Mouse (Mus musculus) natural killer cell, adult 2 months (primary cell): Measurements from ENCODE around the gene Hes1.
A peak's percentile ranks its signal among the peaks of the same experiment; 100 is the strongest.
"Not testable (repeated sequence)": the region's sequence is repeated elsewhere in the genome, so short reads cannot be mapped to it uniquely, and the experiment has no call there.

Source experiments
- DNase-seq, 2 experiments: peaks; one replicate each; pipeline ENCODE4 v3.0.0; 2022; ENCODE audit warnings: low spot score in 2 of 2

Hes1 gene

DNA sequence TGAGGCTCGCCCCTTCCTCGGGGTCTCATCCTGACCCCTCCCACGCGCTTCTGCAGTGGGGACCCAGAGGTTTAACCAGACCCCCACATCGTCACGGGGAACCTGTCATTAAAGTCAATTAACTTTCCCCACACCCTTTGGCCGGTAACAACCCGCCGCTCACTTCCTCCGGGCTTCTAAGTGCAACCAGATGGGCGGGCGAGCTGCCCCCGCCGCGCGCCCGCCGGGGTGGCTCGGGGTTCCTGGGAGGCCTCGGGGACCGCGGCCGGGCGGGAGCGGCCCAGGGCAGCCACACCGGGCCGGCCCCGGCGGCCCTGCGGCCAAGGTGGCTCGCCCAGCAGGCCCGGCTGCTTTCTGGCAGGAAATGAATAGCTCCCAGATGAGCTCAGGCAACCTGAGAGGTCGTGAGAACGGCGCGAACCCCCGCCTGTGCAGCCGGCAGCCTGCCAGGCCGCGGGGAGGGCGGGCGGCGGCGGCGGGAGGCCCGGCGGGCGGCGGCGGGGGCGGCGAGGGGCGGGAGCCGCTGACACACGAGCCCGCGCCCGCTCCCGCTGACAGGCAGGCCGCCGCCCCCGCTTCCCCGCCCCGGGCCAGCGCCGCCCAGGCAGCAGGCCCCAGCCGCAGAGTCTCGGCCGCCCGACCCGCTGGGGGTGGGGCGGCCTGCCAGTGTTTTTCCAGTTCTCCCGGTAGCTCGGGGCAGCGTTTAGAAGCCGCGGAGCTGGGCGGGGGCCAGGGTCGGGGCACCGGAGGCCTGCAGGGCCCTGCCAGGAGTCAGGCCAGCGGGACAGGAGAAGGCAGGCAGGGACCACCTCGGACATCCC is 6.0 kb downstream of the Hes1 start:
- peak; percentile 69 to 70 for DNase-seq

DNA sequence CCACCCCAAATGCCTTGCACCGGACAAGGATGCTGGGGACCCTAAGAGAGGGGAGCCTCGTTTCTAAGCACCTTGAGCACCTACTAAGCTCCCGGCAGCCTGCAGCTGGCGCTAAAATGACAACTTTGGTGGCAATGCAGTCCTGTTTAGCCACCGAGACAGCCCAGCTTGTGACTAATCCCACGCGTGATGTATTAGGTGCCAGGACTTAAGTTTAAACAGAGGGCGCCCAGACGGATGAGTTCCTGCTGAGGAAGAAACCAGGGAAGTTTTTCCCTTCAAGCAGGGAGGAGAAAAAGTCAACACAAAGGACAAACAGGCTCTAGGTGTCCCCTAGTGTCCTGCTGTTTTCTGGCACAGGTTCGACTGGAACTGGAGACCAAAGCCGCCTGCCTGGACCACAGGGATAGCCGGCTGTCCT is 6.6 kb downstream of the Hes1 start:
- peak in 1 of 2 experiments; percentile 24 for DNase-seq

DNA sequence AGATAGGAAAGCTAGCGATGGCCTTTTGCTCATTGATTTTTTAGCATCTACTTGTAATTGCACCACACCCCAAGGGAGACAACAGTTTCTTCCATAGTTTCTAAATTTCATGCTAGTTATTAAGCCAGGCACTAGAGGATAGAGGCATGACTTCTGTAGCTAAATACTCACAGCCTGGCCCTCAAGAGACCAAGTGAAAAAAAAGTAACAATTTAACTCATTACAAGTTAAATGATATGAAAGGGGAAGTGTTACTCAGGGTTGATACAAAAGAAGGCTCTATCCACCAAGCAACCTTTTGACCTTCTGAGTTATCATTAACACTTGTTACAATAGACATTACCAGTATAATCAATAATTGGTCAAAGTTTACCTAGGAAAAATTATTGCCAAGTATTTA is 9.1 kb downstream of the Hes1 start:
- DNase-seq, result no peak

DNA sequence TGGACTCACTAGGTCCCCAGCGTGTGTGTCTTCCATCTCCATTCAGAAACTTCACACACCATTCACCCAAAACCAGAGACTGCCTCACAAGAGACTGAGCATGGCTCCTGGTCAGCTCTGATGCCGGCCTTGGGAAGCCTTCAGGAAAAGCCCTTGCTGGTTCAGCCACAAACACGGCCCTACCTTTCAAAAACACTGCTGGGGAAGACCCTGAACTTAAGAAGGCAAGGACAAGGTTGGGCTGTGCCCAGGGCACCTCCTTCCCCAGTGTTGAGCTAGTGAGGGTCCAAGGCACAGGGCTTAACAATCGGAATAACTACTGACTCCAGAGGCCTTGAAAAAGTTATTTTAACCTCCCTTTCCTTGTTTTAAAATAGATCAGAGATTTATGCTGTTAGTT is 17.3 kb downstream of the Hes1 start:
- no peak for DNase-seq

DNA sequence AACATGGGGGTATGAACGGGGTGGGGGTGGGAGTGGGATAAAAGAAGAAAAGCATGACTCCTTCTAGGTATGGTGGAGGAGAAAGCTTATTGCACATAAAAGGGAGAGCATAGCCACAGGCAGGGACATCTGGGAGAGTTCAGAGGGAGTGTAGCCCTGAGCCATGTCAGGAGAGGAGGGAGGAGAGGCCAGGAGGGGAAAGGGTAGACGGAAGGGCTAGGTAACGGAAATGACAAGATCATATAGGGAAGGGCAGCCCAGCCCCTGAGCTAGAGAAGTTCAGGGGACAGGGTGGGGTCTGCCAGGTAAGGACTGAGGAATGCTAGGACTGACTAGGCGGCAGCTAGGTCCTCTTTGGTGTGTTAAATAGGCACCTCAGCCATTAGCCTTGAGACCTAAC is 17.8 kb downstream of the Hes1 start:
- DNase-seq, result no peak

DNA sequence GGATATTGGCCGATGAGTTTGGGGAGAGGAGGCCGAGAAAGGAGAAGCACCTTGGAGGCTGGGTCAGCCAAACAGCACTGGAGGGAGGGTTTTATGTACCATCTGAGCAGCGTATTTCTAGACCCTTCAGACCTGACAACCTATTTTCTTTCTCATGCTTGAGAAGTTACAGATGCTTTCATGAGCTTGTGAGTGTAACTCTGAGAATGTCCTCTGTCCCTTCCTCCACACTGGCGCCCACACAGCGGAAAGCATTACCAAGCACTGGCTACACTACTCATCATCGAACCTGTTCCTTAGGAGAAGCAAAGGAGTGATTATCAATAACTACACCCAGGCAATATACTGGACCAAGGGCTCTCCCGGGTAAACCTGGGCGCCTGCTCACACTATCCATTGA is 18.8 kb downstream of the Hes1 start:
- no peak for DNase-seq

DNA sequence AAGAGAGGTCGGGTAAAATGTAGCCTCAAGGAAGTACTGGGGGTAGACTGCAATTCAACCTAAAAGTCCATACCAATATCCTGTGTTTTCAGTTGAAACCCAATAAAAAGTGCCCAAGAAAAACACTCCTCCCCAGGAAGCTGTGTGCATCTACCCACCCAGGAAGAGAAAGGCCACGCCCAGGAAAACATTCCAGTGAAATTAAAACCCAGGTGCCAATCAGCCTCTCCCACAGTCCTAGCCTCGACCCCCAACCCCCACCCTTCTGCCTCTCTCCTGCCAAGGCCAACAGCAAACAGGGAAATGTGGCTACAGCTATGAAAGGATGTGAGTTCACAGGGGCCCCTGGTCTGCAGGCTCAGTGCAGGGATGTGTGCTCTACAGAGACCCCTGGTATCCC is 19.4 kb downstream of the Hes1 start:
- no peak for DNase-seq

DNA sequence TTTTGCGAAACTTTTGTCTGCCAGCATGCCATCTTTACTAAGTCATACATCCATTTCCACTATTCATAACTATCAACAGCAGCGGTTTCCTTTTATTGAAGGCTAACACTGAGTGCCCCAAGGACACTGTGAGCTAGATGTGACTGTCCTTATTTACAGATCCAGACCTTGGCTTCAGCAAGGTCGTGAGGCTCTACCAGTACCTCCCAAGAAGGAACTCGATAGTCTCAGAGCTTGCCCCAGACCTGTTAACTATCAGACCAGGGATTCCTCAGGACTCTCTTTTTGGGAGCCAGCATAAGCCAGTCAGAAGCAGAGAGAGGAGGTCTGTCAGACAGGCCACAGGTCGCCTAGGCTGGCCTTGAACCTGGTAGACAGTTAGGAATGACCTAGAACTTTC is 24.5 kb downstream of the Hes1 start:
- DNase-seq, result no peak

DNA sequence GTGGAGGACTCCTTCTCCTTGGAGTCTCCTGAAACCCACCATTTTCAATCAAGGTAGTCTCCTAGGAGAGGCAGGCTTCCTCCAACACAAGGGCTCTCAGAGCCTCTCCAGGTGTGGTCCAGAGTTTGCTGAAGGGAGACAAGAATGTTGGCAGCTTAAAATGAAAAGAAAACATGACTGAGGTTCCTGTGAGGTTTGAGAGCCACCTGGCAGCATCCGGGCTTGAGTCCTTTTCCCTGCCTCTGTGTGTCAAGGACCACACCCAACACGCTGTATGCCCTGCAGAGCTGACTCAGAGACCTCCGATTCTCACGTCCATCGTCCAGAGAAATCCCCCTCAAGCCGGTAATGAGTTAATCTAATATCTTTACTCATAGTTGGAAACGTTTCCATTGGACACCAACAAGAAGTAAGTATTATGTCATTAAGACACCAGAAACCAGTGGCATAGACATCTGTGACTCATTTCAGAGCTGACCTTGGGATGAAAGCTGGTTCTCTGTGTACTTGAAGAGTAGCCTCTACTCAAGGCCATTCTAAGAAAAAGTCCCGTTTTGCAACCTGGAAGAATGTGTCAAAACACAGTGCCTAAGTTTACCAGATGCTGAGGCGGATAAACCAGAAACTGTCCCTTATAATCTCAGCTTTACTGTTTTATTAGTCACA is 26.1 kb downstream of the Hes1 start:
- no peak for DNase-seq

DNA sequence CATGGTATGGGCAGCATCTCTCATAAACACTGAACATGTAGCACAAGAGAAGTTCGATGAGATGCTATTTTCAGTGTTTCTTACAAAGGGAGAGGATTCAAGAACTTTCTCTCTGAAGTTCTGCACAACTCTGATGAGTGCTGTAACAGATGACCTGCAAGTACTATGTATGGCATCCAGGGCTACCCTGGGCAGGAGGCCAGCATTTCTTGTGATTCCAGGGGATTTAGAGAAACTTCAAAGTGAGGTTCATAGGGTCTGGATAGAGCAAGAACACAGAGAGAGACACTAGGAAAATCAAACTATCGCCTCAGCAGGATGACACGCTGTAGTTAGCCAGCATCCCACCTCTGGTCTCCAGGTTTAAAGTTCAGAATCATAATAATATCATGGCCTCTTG is 31.9 kb downstream of the Hes1 start:
- DNase-seq, result no peak

DNA sequence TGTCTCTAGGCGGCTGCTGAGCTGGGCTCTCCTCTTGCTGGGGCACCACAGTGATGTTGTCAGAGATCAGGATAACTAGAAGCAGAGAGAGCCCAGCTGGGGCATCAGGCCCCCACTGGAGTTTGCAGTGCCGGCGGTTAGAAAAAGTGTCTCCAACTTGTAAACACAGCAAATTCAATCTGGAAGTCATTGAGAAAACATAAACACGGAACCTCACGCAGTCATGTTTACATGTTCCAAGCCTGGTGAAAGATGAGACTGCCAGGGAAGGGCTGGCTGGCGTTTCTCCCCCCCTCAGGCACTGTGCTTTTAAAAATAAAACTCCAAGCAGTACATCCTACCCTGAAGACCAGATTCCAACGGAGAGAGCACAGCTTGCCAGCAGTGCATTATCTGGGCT is 32.3 kb downstream of the Hes1 start:
- DNase-seq, result no peak

DNA sequence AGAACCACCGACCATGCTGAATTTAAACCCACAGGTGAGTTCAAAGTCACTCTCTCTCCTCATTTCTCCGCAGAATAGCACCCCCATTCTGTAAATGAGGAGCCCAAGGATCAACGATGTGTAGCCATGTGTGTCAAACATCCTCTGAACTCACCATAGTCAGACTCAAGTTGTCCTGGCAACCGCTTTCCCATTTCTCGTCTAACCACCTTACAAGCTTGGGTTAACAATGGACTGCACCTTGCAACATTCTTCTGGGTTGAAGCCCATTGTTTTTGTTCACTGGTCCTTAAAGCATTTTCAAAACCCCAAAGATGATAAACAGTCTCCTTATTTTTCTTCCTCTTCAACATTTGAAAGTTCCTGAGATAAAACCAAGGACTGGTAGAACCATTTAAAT is 34.9 kb downstream of the Hes1 start:
- DNase-seq, result no peak

DNA sequence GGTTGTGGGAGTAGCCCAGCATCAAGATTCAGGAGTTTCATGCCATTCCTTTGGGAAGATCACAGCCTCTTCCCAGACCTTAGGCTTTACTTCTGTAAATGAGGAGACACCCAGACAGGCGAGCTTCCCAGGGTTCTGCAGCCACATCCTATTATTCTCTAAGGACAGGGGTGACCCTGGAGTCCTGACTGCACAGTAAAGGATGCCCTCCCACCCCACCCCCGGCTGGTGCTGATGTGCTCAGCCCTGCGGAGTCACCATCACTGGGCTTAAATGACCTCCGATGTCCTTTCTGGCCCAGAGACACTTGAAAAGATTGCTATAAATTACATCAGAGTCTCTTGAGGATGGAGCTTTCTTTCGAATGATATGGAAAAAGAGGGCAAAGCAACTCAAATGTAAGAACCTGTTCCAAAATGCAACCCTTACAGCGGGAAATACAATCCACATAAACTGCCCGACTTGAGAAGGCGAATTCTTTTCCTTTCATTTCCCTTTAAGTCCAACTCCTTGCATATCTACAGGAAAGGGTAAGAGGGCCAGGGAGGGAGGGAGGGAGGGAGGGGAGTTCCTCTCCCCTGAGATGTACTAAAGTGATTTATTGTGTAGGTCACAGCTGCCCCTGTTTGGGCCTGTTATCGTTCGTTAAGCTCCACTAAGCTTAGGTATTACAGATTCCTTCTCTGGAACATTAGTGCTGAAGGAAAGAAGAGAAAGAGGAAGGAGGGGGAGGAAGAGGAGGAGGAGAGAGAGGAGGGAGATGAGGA is 38.1 kb downstream of the Hes1 start:
- no peak for DNase-seq

DNA sequence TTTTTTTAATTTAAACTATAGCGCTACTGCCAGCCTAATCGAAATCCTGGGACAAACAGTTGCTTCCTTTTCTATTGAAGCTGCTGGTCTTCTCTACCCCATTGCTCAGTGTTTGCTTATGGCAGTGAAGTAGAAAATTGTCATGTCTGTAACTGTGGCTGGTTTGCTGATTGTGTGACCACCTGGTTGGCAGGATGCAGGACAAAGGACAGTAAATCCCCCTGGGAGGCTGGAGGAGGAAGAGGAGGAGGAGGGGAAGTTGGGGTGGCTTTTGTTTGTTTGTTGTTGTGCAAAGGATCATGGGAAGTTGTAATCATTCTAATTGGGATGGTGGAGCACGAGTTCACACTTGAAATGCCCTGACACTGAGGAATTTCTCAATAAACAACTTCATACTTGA is 38.8 kb downstream of the Hes1 start:
- no peak for DNase-seq

DNA sequence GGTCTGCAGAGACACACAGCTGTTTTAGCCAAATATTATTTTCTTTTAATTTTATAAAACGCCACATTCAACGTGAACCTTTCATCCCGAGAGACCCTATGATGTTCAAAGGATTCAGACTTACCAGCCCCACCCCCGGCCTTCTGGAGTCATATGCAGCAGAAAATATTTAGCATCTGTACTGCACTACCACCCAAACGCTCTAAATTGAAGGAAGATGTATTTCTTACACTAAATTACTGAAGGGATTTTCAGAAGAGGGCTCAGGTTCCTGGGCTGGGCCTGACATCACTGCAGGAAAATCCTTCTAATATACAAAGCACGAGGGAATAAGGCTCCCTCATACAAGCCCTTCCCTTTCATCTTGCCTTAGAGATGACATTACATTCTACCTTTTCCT is 39.3 kb downstream of the Hes1 start:
- no peak for DNase-seq

DNA sequence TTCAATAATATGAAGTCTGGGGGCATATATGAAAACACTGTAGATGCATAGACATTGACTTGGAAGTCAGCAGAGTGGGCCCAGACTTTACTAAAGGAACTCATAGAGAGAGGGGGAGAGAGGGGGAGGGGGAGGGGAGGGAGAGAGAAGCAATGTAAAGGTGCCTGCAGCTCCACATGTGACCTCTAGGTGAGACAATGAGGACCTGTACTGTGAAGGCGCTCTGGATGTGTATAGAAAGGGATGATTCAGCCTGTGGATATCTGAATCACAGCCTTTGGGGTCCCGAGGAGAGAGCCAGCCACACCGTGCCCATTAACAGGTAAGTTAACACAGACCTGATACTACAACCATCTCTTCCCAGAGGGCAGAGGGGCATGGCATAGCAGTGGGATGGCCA is 40.2 kb downstream of the Hes1 start:
- no peak for DNase-seq

DNA sequence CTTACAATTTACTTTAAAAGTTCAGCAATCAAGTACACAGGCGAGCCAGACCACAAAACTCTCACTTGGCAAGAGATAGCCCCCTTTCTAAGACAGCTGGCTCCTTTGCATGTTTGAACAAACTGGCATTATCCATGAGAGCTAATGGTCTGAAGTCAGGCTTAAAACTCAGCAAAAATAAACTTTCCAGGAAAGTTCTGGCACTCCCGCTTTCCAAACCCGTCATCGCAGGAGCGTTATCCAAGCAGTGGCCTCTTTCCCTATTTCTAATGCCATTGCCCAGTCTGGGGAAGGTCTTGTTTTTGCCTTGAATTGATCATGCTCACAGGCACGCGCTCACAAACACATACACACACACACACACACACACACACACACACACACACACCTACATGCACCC is 41.3 kb downstream of the Hes1 start:
- DNase-seq, result no peak

DNA sequence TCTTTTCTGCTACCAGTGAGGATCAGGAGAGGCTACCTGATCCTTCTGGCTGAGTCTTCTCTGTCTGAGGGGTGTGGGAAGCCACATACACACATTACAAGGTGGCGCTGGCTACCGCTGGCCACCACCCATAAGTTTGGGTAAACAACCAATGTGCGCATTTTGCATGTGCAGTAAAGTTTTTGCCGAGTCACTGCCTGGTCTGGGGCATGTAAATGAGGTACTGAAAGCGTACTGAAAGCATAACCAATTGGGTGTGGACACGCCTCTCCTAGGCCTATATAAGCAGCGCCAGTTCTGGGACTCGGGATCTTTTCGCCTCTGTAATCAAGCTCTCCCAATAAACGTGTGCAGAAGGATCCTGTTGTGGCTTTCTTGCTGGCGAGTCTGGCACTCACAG is 44.0 kb downstream of the Hes1 start:
- DNase-seq, result not testable (repeated sequence)

DNA sequence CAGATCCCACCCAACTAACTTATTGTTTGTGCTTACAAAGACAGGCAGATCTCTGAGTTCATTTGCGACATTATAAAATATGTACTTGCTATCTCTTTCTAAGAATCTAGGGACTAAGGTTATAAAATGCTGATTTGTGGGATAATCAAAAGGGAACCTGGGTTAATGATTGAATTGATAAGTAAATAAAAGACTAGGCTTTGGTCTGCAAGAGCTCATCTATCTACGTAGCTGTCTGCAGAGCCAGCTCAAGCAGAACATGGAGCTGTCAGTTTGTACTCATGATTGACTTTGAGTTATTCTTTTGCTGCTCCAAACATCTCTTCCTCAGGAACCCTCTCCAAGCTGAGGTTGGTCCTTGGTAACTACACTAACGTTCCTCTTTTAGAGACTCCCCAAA is 46.3 kb downstream of the Hes1 start:
- DNase-seq, result no peak

DNA sequence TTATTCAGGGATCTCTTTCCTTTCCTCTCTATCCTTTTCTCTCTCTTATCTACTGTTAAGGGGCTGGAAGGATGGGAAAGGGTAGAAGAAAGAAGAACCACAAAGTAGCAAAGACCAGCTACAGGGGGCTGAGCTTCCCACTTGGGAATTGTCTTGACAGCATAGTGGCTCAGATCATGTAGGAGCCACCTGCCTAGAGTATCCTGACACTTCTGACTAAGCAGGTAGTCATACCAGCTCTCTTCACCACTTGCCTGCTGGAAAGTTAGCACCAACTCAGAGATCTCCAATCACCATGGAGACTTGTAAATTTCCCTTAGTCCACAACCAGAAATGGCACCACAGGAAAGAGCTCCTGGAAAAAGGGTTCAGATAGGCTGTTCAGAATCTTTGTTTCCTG is 46.9 kb downstream of the Hes1 start:
- DNase-seq, result no peak

DNA sequence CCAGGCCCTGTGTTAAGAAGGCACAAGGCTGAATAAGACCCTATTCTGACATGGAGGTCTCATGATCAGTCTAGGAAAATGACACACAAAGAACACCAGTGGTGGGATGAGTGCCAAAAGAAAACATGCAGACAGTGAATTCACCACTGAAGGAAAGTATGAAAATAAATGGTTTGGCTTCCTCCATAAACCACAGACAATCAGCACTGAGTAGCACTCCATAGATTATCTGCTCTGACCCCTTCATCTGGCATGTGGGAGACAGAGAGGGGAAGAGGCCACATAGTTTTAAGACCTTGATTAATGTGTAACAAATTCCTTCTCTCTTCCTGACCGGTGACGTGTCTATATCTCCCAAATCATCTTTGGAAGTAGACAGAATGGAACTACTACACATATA is 47.4 kb downstream of the Hes1 start:
- DNase-seq, result no peak

DNA sequence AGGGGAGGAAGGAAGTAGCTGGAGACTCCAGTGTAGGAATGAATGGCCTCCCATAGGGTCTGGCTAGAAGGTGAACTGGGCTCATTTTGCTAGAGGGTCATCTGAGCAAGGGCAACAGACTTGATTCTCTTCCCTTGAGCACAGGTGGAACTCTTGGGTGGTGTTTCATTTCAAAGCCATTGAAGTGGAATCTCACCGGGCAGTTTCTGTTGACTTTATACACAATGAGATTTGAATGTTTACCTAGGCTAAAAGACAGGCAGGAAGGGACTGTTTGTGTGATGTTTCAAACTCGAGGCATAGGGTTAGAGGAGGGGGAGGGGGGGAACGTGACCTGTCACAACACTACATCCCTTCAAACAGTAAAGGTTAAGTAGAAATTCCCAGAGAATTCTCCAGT is 49.0 kb downstream of the Hes1 start:
- DNase-seq, result no peak

DNA sequence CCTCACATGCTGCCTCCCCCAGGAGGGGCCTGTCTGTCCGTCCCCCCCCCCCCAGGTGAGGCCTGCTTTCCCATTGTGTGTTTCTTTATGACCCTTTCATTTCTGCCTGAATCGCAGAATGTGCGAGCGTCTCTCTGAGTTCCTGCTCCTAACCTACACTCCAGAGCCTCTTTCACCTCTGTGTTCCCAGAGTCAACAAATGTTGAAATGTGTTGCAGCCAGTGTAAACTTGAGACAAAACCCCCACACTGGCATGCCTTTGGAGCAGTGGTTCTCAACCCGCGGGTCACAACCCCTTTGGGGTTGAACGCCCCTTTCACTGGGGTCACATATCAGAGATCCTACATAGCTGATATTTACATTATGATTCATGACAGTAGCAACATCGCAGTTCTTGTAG is 49.6 kb downstream of the Hes1 start:
- no peak for DNase-seq
